Mouse (Mus musculus) forebrain, embryonic 11.5 days (tissue): Measurements from ENCODE around the gene Mvk. TPM values are rescaled to one million over a fixed set of nuclear protein-coding genes. Genes with fewer than 3 reads are reported as not detected.
A peak's percentile ranks its signal among the peaks of the same experiment; 100 is the strongest.

ENCODE experiments used
- ATAC-seq: fragments of 200-750 bp; cut with Nextera tagmentation; replicated peaks from 2 replicates; pipeline ENCODE4 v1.8.0; 2017; ENCODE audit warnings: moderate TSS enrichment; ENCODE audit not compliant: low FRiP score
- DNase-seq: peaks from one replicate; pipeline ENCODE4 v3.0.0-alpha.2; 2017; ENCODE audit warnings: low spot score
- H3K27ac ChIP-seq: fragments of 300-500 bp; sonication (generic); 2 replicates; pipeline ENCODE4 v1.5.1; 2014; ENCODE audit warnings: low read depth, low read length
- H3K27me3 ChIP-seq: fragments of 300-500 bp; sonication (generic); 2 replicates; pipeline ENCODE4 v1.6.1; 2014; ENCODE audit warnings: mild to moderate bottlenecking, low read length, mixed read lengths; ENCODE audit not compliant: control insufficient read depth, insufficient read depth
- H3K36me3 ChIP-seq: fragments of 300-500 bp; sonication (generic); 2 replicates; pipeline ENCODE4 v1.6.1; 2014; ENCODE audit warnings: mild to moderate bottlenecking, low read length, moderate library complexity, mixed read lengths; ENCODE audit not compliant: control insufficient read depth, insufficient read depth
- H3K4me1 ChIP-seq: fragments of 300-500 bp; sonication (generic); replicated peaks from 2 replicates; pipeline ENCODE4 v1.6.1; 2014; ENCODE audit warnings: low read length, mixed read lengths; ENCODE audit not compliant: control insufficient read depth, insufficient read depth
- H3K4me2 ChIP-seq: fragments of 300-500 bp; sonication (generic); 2 replicates; pipeline ENCODE4 v1.6.1; 2014; ENCODE audit warnings: low read depth, mild to moderate bottlenecking, low read length, moderate library complexity, mixed read lengths; ENCODE audit not compliant: severe bottlenecking
- H3K4me3 ChIP-seq: fragments of 300-500 bp; sonication (generic); 2 replicates; pipeline ENCODE4 v1.5.1; 2014; ENCODE audit warnings: low read depth, low read length
- H3K9ac ChIP-seq: fragments of 300-500 bp; sonication (generic); 2 replicates; pipeline ENCODE4 v1.6.1; 2014; ENCODE audit warnings: low read length
- H3K9me3 ChIP-seq: fragments of 300-500 bp; sonication (generic); 2 replicates; pipeline ENCODE4 v1.6.1; 2016; ENCODE audit warnings: low read length, mixed read lengths; ENCODE audit not compliant: control insufficient read depth
- WGBS: fragments of 180-500 bp; shearing (Covaris S2); extraction: QIAGEN DNeasy Blood & Tissue Kit; methylation state at CpG from one replicate; pipeline ENCODE4 v1.1.7; 2014; 5-methylcytosine and 5-hydroxymethylcytosine counted together
- polyA plus RNA-seq: library from polyadenylated mRNA; unstranded; fragments of >200 nt; fragmentation: Nextera tagmentation; extraction: Ambion mirVana; gene quantifications from 2 replicates; pipeline ENCODE4 v1.2.1, GENCODE M21; 2014

Mvk gene
- polyA plus RNA-seq, 1 experiment from 2014 or later = 58.3 TPM

GRCm38 (mm10) chr5:114434359-114434758 is 9.7 kb upstream of the Mvk start:
- no peak overlapping the region for H3K4me2 ChIP-seq
- no peaks in the 10 kb centered on the region; the same call in 1 of the 2 replicates for H3K36me3 ChIP-seq
- 0 out of 2 replicates have a peak, but pooled peaks cover 3% of the 10 kb centered on the region for H3K4me1 ChIP-seq
- H3K9me3 ChIP-seq = no peaks in the 10 kb centered on the region
- H3K27me3 ChIP-seq = no peaks in the 10 kb centered on the region
- no peak overlapping the region for H3K9ac ChIP-seq
- no peak for DNase-seq
- no peak for ATAC-seq
- no peak overlapping the region for H3K4me3 ChIP-seq
- H3K27ac ChIP-seq = no peak overlapping the region
- WGBS = 88% methylated on average over 8 of the region's 8 CpGs

GRCm38 (mm10) chr5:114435588-114435987 is 8.5 kb upstream of the Mvk start:
- WGBS = 94% methylated on average over 14 of the region's 14 CpGs
- Histone ChIP-seq H3K27me3 (no peaks in the 10 kb centered on the region), H3K4me2 (no peak overlapping the region), H3K4me1 (0 out of 2 replicates have a peak, but pooled peaks cover 3% of the 10 kb centered on the region), H3K9me3 (no peaks in the 10 kb centered on the region), H3K9ac (no peak overlapping the region), H3K27ac (no peak overlapping the region), H3K4me3 (no peak overlapping the region), H3K36me3 (no peaks in the 10 kb centered on the region; the same call in 1 of the 2 replicates)
- no peak for ATAC-seq
- DNase-seq = no peak

GRCm38 (mm10) chr5:114444368-114444692 is 261 bp downstream of the Mvk start:
- peaks cover 7% of the 10 kb centered on the region; the same call in 1 of the 2 replicates for H3K4me1 ChIP-seq
- H3K4me2 ChIP-seq = peak overlapping the region; percentile 80
- peak overlapping the region; percentile 73 for H3K9ac ChIP-seq
- H3K27me3 ChIP-seq = no peaks in the 10 kb centered on the region
- no peak; the same call in 1 of the 2 replicates for ATAC-seq
- no peaks in the 10 kb centered on the region for H3K36me3 ChIP-seq
- no peak for DNase-seq
- no peak overlapping the region for H3K27ac ChIP-seq
- 2% methylated on average over 21 of the region's 21 CpGs for whole genome bisulfite sequencing
- H3K9me3 ChIP-seq = no peaks in the 10 kb centered on the region
- H3K4me3 ChIP-seq = peak overlapping the region; percentile 66

DNA sequence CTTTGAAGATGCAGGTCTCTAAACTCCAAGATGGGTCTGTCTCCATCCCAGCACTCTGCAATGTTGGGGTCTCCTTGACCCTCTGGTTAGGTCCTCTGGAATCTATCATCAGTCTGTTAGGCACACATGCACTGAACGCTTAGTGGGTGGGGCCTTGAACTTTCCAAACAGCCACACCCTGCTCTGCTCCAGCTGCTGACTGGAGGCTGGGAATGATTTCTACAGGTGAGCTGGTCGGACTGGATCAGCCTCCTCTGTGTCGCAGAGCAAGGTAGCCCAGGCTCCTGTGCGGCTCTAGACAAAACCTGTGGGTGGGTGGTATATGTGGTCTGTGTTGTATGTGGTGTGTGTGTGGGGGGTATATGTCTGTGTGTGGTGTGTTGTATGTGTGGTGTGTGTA is 4.9 kb downstream of the Mvk start:
- DNase-seq = no peak
- Histone ChIP-seq H3K4me1 (peaks cover 7% of the 10 kb centered on the region; the same call in 1 of the 2 replicates), H3K4me2 (no peak overlapping the region), H3K4me3 (no peak overlapping the region), H3K9ac (no peak overlapping the region), H3K27me3 (no peaks in the 10 kb centered on the region), H3K27ac (no peak overlapping the region), H3K9me3 (no peaks in the 10 kb centered on the region), H3K36me3 (no peaks in the 10 kb centered on the region)
- ATAC-seq = no peak
- 95% methylated on average over 4 of the region's 4 CpGs for WGBS

DNA sequence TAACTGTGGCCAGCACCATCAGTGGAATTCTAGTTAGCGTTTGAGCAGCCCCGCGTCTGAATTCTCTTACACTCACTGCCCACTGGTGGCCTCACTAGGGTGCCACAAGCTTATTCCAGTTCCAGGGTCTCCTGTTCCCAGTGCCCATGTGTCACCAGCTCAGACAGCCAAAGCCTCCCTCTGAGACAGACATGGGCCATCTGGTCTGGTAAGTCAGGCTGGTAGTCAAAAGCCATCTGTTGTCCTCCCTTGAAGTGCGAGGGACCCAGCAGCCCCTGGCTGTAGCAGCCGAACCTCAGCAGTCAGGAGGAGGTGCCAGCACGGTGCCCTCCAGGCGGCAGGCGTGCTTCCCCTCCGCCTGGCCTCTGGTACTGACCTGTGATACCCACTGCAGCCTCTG is 12.2 kb downstream of the Mvk start:
- Histone ChIP-seq H3K27me3 (no peaks in the 10 kb centered on the region), H3K4me1 (0 out of 2 replicates have a peak, but pooled peaks cover 2% of the 10 kb centered on the region), H3K27ac (no peak overlapping the region), H3K4me2 (no peak overlapping the region), H3K4me3 (no peak overlapping the region), H3K9me3 (no peaks in the 10 kb centered on the region), H3K9ac (no peak overlapping the region), H3K36me3 (no peaks in the 10 kb centered on the region)
- ATAC-seq (no peak), DNase-seq (no peak)
- 83% methylated on average over 9 of the region's 9 CpGs for WGBS

- no peak overlapping the region for H3K27ac ChIP-seq
- H3K9me3 ChIP-seq = no peaks in the 10 kb centered on the region
- H3K4me3 ChIP-seq = no peak overlapping the region
- H3K9ac ChIP-seq = no peak overlapping the region
- ATAC-seq (no peak), DNase-seq (no peak)
- 0 out of 2 replicates have a peak, but pooled peaks cover 5% of the 10 kb centered on the region for H3K4me1 ChIP-seq
- no peaks in the 10 kb centered on the region for H3K36me3 ChIP-seq
- 88% methylated on average over 16 of the region's 16 CpGs for WGBS
- no peaks in the 10 kb centered on the region for H3K27me3 ChIP-seq
- no peak overlapping the region for H3K4me2 ChIP-seq
Measured at GRCm38 (mm10) chr5:114456995-114457605, 13.0 kb downstream of the Mvk start.

DNA sequence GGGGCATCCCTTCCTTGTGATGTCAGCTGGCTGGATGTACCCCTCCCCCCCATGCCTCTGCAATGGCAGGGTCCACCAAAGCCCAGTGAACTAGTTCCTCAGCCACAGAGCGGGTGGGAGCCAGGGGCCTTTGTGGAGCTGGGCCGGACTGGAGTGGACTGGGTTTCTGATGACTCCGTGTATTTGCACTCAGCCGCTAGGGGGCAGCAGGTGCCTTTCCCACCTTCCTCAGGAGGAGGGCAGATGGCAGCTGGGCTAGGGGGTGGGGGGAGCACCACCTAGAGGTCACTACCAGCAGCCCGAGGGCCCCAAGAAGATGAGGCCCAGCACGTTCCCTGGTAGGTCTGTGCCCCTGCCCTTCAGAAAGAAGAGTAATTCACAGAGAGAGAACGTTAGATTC is 17.2 kb downstream of the Mvk start:
- Histone ChIP-seq H3K4me1 (peaks cover 18% of the 10 kb centered on the region), H3K4me2 (no peak overlapping the region), H3K27ac (no peak overlapping the region), H3K4me3 (no peak overlapping the region), H3K36me3 (no peaks in the 10 kb centered on the region), H3K9ac (no peak overlapping the region; the same call in 1 of the 2 replicates), H3K27me3 (no peaks in the 10 kb centered on the region), H3K9me3 (no peaks in the 10 kb centered on the region)
- ATAC-seq = peak; percentile 63
- 3% methylated on average over 7 of the region's 7 CpGs for WGBS
- peak; percentile 94 for DNase-seq

- no peak for DNase-seq
- Histone ChIP-seq H3K4me1 (peaks cover 23% of the 10 kb centered on the region), H3K36me3 (no peaks in the 10 kb centered on the region), H3K4me2 (no peak overlapping the region), H3K27me3 (no peaks in the 10 kb centered on the region), H3K9ac (no peak overlapping the region), H3K27ac (no peak overlapping the region), H3K9me3 (no peaks in the 10 kb centered on the region), H3K4me3 (no peak overlapping the region)
- no peak for ATAC-seq
- 81% methylated on average over 24 of the region's 24 CpGs for WGBS
Measured at GRCm38 (mm10) chr5:114462067-114463040, 18.3 kb downstream of the Mvk start.
